Mouse (Mus musculus) lung, postnatal 0 days (tissue): ENCODE results near the gene Gfra1.

ENCODE experiments used
- CTCF ChIP-seq: IDR thresholded peaks from 2 replicates; pipeline ENCODE4 v1.5.1; 2016; ENCODE audit warnings: antibody characterized with exemption, mild to moderate bottlenecking
- EP300 ChIP-seq: IDR thresholded peaks from 2 replicates; pipeline ENCODE4 v1.6.1; 2016; ENCODE audit warnings: antibody characterized with exemption, mild to moderate bottlenecking, control low read depth

GRCm38 (mm10) chr19:58469421-58469820, 13.7 kb upstream of the Gfra1 start:
- TF ChIP-seq CTCF: peak; percentile 91
- no peak for TF ChIP-seq EP300
